Mouse (Mus musculus) forebrain, embryonic 15.5 days (tissue): ENCODE measurements at regions not wholly inside any gene's neighbourhood (a gene's known extent, or its start where the extent isn't known, plus 50 kb on each side); places are given as distances from the start of the nearest gene placed in this dataset.

ENCODE experiments used
- ATAC-seq: fragments of 200-750 bp; cut with Nextera tagmentation; replicated peaks from 2 replicates; pipeline ENCODE4 v1.8.0; 2017; ENCODE audit warnings: mild to moderate bottlenecking, moderate TSS enrichment, moderate library complexity
- H3K27ac ChIP-seq: fragments of 300-500 bp; sonication (generic); replicated peaks from 2 replicates; pipeline ENCODE4 v1.5.1; 2015; ENCODE audit warnings: mild to moderate bottlenecking, inconsistent platforms
- H3K27me3 ChIP-seq: fragments of 300-500 bp; sonication (generic); 2 replicates; pipeline ENCODE4 v1.6.1; 2015; ENCODE audit warnings: inconsistent platforms
- H3K36me3 ChIP-seq: fragments of 300-500 bp; sonication (generic); 2 replicates; pipeline ENCODE4 v1.6.1; 2015; ENCODE audit warnings: mild to moderate bottlenecking, inconsistent platforms
- H3K4me1 ChIP-seq: fragments of 300-500 bp; sonication (generic); 2 replicates; pipeline ENCODE4 v1.6.1; 2015; ENCODE audit warnings: inconsistent platforms
- H3K4me2 ChIP-seq: fragments of 300-500 bp; sonication (generic); replicated peaks from 2 replicates; pipeline ENCODE4 v1.6.1; 2015; ENCODE audit warnings: mild to moderate bottlenecking, inconsistent platforms
- H3K4me3 ChIP-seq: fragments of 300-500 bp; sonication (generic); 2 replicates; pipeline ENCODE4 v1.5.1; 2015; ENCODE audit warnings: mild to moderate bottlenecking, inconsistent platforms
- H3K9ac ChIP-seq: fragments of 300-500 bp; sonication (generic); replicated peaks from 2 replicates; pipeline ENCODE4 v1.6.1; 2015; ENCODE audit warnings: mild to moderate bottlenecking, inconsistent platforms
- H3K9me3 ChIP-seq: fragments of 300-500 bp; sonication (generic); 2 replicates; pipeline ENCODE4 v1.6.1; 2016; ENCODE audit warnings: inconsistent platforms
- WGBS: fragments of 180-500 bp; shearing (Covaris S2); methylation state at CpG from one replicate; pipeline ENCODE4 v1.1.7; 2015; ENCODE audit warnings: mixed read lengths; 5-methylcytosine and 5-hydroxymethylcytosine counted together

GRCm38 (mm10) chr11:43344767-43345561 lies 81.1 kb downstream of the Pttg1 start:
- peak; percentile 80 for ATAC-seq
- H3K4me1 ChIP-seq, result peaks cover 17% of the 10 kb centered on the region

GRCm38 (mm10) chr11:43343574-43343973 lies 82.5 kb downstream of the Pttg1 start:
- Histone ChIP-seq H3K27me3 (no peaks in the 10 kb centered on the region), H3K27ac (no peak overlapping the region; the same call in 1 of the 2 replicates), H3K4me1 (peaks cover 14% of the 10 kb centered on the region), H3K4me2 (no peak overlapping the region), H3K4me3 (no peak overlapping the region), H3K36me3 (no peaks in the 10 kb centered on the region), H3K9ac (no peak overlapping the region), H3K9me3 (no peaks in the 10 kb centered on the region)
- no peak for ATAC-seq
- 90% methylated on average over 5 of the region's 5 CpGs for WGBS

More at GRCm38 (mm10) chr11:43344767-43345561, 81.1 kb downstream of the Pttg1 start:
- Histone ChIP-seq H3K9me3 (no peaks in the 10 kb centered on the region), H3K4me3 (no peak overlapping the region), H3K9ac (no peak overlapping the region), H3K4me2 (no peak overlapping the region; the same call in 1 of the 2 replicates), H3K27ac (peak overlapping the region; percentile 72), H3K27me3 (no peaks in the 10 kb centered on the region), H3K36me3 (no peaks in the 10 kb centered on the region)
- WGBS, result 29% methylated on average over 14 of the region's 14 CpGs

- Histone ChIP-seq H3K27ac (no peak overlapping the region), H3K4me2 (no peak overlapping the region), H3K9me3 (no peaks in the 10 kb centered on the region), H3K9ac (no peak overlapping the region), H3K4me1 (peaks cover 6% of the 10 kb centered on the region; the same call in 1 of the 2 replicates), H3K27me3 (no peaks in the 10 kb centered on the region), H3K36me3 (no peaks in the 10 kb centered on the region), H3K4me3 (no peak overlapping the region)
- WGBS, result 66% methylated on average over 2 of the region's 2 CpGs
- no peak for ATAC-seq
These were observed 87.6 kb downstream of the Pttg1 start for GRCm38 (mm10) chr11:43338377-43338993.

GRCm38 (mm10) chr11:43335668-43336265 lies 90.3 kb downstream of the Pttg1 start:
- Histone ChIP-seq H3K27ac (no peak overlapping the region), H3K9me3 (no peaks in the 10 kb centered on the region), H3K9ac (no peak overlapping the region), H3K36me3 (no peaks in the 10 kb centered on the region), H3K27me3 (no peaks in the 10 kb centered on the region), H3K4me3 (no peak overlapping the region), H3K4me2 (no peak overlapping the region), H3K4me1 (peaks cover 6% of the 10 kb centered on the region; the same call in 1 of the 2 replicates)
- 51% methylated on average over 7 of the region's 7 CpGs for WGBS
- peak; percentile 75 for ATAC-seq

- 59% methylated on average over 4 of the region's 4 CpGs for WGBS
- Histone ChIP-seq H3K36me3 (no peaks in the 10 kb centered on the region), H3K27ac (no peak overlapping the region), H3K27me3 (no peaks in the 10 kb centered on the region), H3K9ac (no peak overlapping the region), H3K9me3 (no peaks in the 10 kb centered on the region), H3K4me1 (peaks cover 6% of the 10 kb centered on the region; the same call in 1 of the 2 replicates), H3K4me3 (no peak overlapping the region), H3K4me2 (no peak overlapping the region)
- ATAC-seq, result peak; percentile 85; the same call in 1 of the 2 replicates
These were observed 92.5 kb downstream of the Pttg1 start for GRCm38 (mm10) chr11:43333547-43333946.

- H3K27me3 ChIP-seq, result no peaks in the 10 kb centered on the region
- H3K4me1 ChIP-seq, result no peaks in the 10 kb centered on the region
- H3K9me3 ChIP-seq, result no peaks in the 10 kb centered on the region
- H3K27ac ChIP-seq, result no peak overlapping the region
- WGBS, result 79% methylated on average over 4 of the region's 4 CpGs
- ATAC-seq, result no peak
- no peak overlapping the region for H3K9ac ChIP-seq
- H3K4me3 ChIP-seq, result no peak overlapping the region
- H3K36me3 ChIP-seq, result no peaks in the 10 kb centered on the region
- no peak overlapping the region for H3K4me2 ChIP-seq
These were observed 112.1 kb downstream of the Pttg1 start for GRCm38 (mm10) chr11:43313996-43314395.
